23 mouse cellular contexts compared by ENCODE assay signal in genomic region chr9:96583496-96583895, GRCm38 (mm10). TPM values are rescaled to one million over a fixed set of nuclear protein-coding genes. Genes with fewer than 3 reads are reported as not detected.
A peak's percentile ranks its signal among the peaks of the same experiment; 100 is the strongest.
DNase-seq lines count a peak whose midpoint lies in the region; ATAC-seq and TF ChIP-seq lines count a peak whose summit lies in the region.
"Had no signal": no experiment of that assay in that cellular context is flagged by ENCODE, and none has a peak within 500 bp of the region (broad histone marks: within the 10 kb centered on the region; RNA-seq: fewer than 3 reads in every experiment).

No protein-coding gene starts in this region.

- TF ChIP-seq CTCF in embryonic fibroblast, embryonic 13.5 days (IDR thresholded peaks at IDR 0.05; ENCODE audit: borderline replicate concordance, insufficient read depth, low read length): no peak

- H3K9me3 ChIP-seq in hindbrain, embryonic 16.5 days (ENCODE audit: control insufficient read depth, low read length): no peaks in the 10 kb centered on the region
- H3K9me3 ChIP-seq: embryonic facial prominence, embryonic 10.5 days; forebrain, embryonic 15.5 days; heart, embryonic 15.5 days; hindbrain, embryonic 13.5 days had no signal

- TF ChIP-seq POLR2A in embryonic fibroblast, embryonic 13.5 days (IDR thresholded peaks at IDR 0.05; ENCODE audit: low read depth, low read length): no peak

- H3K27ac ChIP-seq in embryonic fibroblast, embryonic 13.5 days (ENCODE audit: insufficient read depth, low read length): peak overlapping the region; percentile 92
- H3K27ac ChIP-seq in hindbrain, embryonic 16.5 days (ENCODE audit: low read depth, low read length): no peak overlapping the region
- H3K27ac ChIP-seq: embryonic facial prominence, embryonic 10.5 days; forebrain, embryonic 15.5 days; heart, embryonic 15.5 days; hindbrain, embryonic 13.5 days had no signal

- WGBS in hindbrain, embryonic 16.5 days: 89% methylated on average over 2 of the region's 2 CpGs

- peak; percentile 29 for DNase-seq in A20 (ENCODE audit: low read depth, low spot score)
- no peak for DNase-seq in thymus, postnatal 10 days (ENCODE audit: low spot score in 2 of 2)
- DNase-seq in urinary bladder, postnatal 14 days (ENCODE audit: low spot score): no peak
- DNase-seq: adrenal gland, adult 8-10 months; adrenal gland, postnatal 36 days; cerebellum, adult 11 months; cerebellum, adult 9-11 months; cerebellum, postnatal 36 days; gastrocnemius, postnatal 10 days; heart, adult 18-20 months; heart, postnatal 14 days had no signal

- peaks cover 10% of the 10 kb centered on the region for H3K4me1 ChIP-seq in embryonic fibroblast, embryonic 13.5 days (ENCODE audit: control insufficient read depth, insufficient read depth, low read length)
- H3K4me1 ChIP-seq in hindbrain, embryonic 16.5 days (ENCODE audit: control insufficient read depth, insufficient read depth, low read depth, low read length): no peaks in the 10 kb centered on the region
- H3K4me1 ChIP-seq: embryonic facial prominence, embryonic 10.5 days; forebrain, embryonic 15.5 days; hindbrain, embryonic 13.5 days had no signal

- 0 out of 2 replicates have a peak, but pooled peaks cover 3% of the 10 kb centered on the region for H3K36me3 ChIP-seq in hindbrain, embryonic 16.5 days (ENCODE audit: control insufficient read depth, insufficient read depth, low read length)
- H3K36me3 ChIP-seq: heart, embryonic 15.5 days had no signal

- no peak overlapping the region for H3K4me3 ChIP-seq in embryonic fibroblast, embryonic 13.5 days (ENCODE audit: insufficient read depth, low read length)
- no peak overlapping the region for H3K4me3 ChIP-seq in hindbrain, embryonic 16.5 days (ENCODE audit: low read length)
- H3K4me3 ChIP-seq: embryonic facial prominence, embryonic 10.5 days; erythroblast, embryonic 14.5 days; forebrain, embryonic 15.5 days; heart, embryonic 15.5 days; hindbrain, embryonic 13.5 days had no signal

- no peak overlapping the region for H3K9ac ChIP-seq in hindbrain, embryonic 16.5 days (ENCODE audit: low read depth, low read length)
- H3K9ac ChIP-seq: forebrain, embryonic 15.5 days; heart, embryonic 15.5 days; hindbrain, embryonic 13.5 days had no signal

- no peak overlapping the region for H3K4me2 ChIP-seq in hindbrain, embryonic 16.5 days (ENCODE audit: low read length)
- H3K4me2 ChIP-seq: forebrain, embryonic 15.5 days; heart, embryonic 11.5 days; heart, embryonic 15.5 days; hindbrain, embryonic 13.5 days had no signal

- ATAC-seq in activated CD4-positive, CD25-positive, alpha-beta regulatory T cell, adult 4 months: peak; percentile 14
- no peak for ATAC-seq in hindbrain, embryonic 16.5 days
- ATAC-seq: forebrain, embryonic 15.5 days; intestine, embryonic 16.5 days had no signal

- H3K27me3 ChIP-seq in hindbrain, embryonic 16.5 days (replicated peaks; ENCODE audit: control insufficient read depth, insufficient read depth, low read length): no peaks in the 10 kb centered on the region
- H3K27me3 ChIP-seq: forebrain, embryonic 15.5 days; heart, embryonic 15.5 days; hindbrain, embryonic 13.5 days; Patski had no signal

RNA-seq across cellular contexts. Expression of gene Rasa2, which starts 47.9 kb away (rescaled TPM):
- 10 to 100 TPM; 36.2 to 36.7 TPM for polyA plus RNA-seq in activated CD4-positive, CD25-positive, alpha-beta regulatory T cell, adult 4 months (2017; shearing (Covaris generic))
- polyA plus RNA-seq in embryonic fibroblast, embryonic 13.5 days (2011; ENCODE audit: insufficient read length, low read depth, missing spikeins): 23.1 and 26.2 TPM in 2 replicates
- polyA plus RNA-seq in hindbrain, embryonic 16.5 days (2015; fragmentation: Nextera tagmentation; extraction: Ambion mirVana): 17.8 and 18.3 TPM in 2 replicates
- polyA plus RNA-seq: erythroblast, embryonic 14.5 days had no signal

RNA-seq across cellular contexts. Expression of gene Gm28729, which starts 58.4 kb away (rescaled TPM):
- polyA plus RNA-seq in activated CD4-positive, CD25-positive, alpha-beta regulatory T cell, adult 4 months (2017; shearing (Covaris generic)): not detected
- not detected in 2 replicates for polyA plus RNA-seq in embryonic fibroblast, embryonic 13.5 days (2011; ENCODE audit: insufficient read length, low read depth, missing spikeins)
- polyA plus RNA-seq in hindbrain, embryonic 16.5 days (2015; fragmentation: Nextera tagmentation; extraction: Ambion mirVana): 0.33 and 0.36 TPM in 2 replicates
- polyA plus RNA-seq: embryonic facial prominence, embryonic 10.5 days; erythroblast, embryonic 14.5 days; forebrain, embryonic 11.5 days; heart, embryonic 11.5 days; heart, embryonic 15.5 days; intestine, embryonic 16.5 days; Patski had no signal
